Mouse (Mus musculus): ENCODE data around the gene Fbrs. TPM values are rescaled to one million over a fixed set of nuclear protein-coding genes. Genes with fewer than 3 reads are reported as not detected.
"Not testable (repeated sequence)": the region's sequence is repeated elsewhere in the genome, so short reads cannot be mapped to it uniquely, and the experiment has no call there.

Gene Fbrs
- total RNA-seq, 4 experiments from 2014 or later: 27.5 to 36.1 (median 30.5) TPM

GRCm38 (mm10) chr7:127476336-127476735 lies 2.7 kb upstream of the Fbrs start:
- DNase-seq (ENCODE audit: low spot score): no peak

DNA sequence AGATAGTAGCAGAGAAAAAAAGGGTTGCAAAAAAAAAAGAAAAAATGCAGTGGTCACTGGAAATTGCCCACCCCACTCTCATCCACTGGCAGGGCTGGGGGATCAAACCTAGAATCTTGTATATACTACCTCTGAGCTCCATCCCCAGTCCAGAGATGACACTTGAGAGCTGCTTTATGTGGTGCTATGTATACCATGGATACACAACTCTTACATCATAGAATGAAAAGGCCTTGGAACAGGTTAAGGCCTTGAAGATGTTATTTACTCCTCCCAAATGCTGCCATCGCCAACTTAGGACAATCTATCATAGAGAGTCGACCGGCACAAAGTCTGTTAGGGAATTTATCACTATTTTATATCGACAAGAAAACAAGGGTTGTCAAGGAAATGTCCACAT lies 2.1 kb upstream of the Fbrs start:
- DNase-seq (ENCODE audit: low spot score): no peak

- DNase-seq (ENCODE audit: low spot score): peak; percentile 100
Observed at GRCm38 (mm10) chr7:127477687-127478634, 1.0 kb upstream of the Fbrs start.

GRCm38 (mm10) chr7:127479318-127480225 lies 573 bp downstream of the Fbrs start:
- DNase-seq (ENCODE audit: low spot score): peak; percentile 19

DNA sequence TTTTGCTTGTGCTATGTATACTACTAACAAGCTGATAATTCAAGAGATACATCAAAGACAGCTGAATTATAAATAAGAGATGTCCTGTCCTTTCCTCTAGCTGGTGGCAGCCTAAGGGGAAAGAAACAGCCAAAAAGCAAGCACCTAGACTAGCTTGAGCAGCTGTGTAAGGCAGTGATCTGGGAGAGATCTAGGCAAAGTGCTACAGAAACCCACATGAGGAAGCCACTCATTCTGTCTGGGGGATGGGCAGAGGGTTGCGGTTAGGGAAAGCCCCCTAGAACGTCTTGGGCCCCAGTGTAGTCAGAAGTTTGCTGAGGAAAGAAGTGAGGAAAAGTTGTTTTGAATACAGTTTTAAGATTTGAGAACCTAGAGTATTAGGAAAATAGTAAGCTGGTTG lies 1.3 kb downstream of the Fbrs start:
- no peak for DNase-seq (ENCODE audit: low spot score)

- DNase-seq (ENCODE audit: low spot score): no peak
Observed at GRCm38 (mm10) chr7:127485416-127485815, 6.4 kb downstream of the Fbrs start.

DNA sequence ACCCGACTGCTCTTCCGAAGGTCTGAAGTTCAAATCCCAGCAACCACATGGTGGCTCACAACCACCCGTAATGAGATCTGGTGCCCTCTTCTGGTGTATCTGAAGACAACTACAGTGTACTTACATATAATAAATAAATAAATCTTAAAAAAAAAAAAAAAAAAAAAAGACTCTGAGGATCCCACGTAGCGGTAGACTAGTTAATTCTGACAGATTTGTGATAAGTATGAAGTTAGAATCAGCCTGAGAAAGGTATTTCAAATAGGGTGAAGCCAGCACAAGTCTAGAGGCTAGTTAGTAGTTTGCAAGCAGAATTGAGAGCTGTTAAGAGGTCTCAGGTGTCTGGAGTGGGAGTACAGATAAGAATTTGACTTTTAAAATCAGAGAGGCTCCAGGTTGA lies 9.4 kb downstream of the Fbrs start:
- not testable (repeated sequence) for DNase-seq (ENCODE audit: low spot score)

DNA sequence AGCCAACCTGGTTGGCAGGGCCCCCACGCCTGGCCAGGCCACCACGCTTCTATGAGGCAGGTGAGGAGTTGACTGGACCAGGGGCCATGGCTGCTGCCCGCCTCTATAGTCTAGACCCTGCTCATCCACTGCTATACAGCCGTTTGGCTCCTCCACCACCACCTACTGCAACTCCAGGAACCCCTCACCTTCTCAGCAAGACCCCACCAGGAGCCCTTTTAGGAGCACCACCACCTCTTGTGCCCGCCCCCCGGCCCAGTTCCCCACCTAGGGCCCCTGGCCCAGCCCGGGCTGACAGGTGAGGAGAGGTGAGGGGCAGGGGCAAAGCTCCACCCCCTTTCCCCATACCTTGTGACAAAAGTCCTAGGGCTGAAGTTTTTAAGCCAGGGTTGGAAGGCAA lies 11.0 kb downstream of the Fbrs start:
- no peak for DNase-seq (ENCODE audit: low spot score)

DNA sequence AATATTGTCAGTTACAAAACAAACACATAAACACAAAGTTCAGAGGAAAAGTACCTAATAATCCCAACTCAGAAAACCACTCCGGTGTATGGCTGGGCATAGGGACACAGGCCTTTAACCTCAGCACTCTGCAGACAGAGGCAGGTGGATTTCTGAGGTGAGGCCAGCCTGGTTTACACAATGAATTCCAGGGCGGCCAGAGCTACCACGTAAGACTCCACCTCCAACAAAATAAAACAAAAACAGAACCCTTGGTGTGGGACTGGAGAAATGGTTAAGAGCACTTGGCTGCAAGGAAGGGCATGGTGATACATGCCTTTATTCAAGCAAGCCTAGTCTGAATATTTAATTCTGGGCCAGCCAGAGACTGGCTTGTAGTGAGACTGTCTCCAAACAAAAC lies 12.8 kb downstream of the Fbrs start:
- no peak for DNase-seq (ENCODE audit: low spot score)

DNA sequence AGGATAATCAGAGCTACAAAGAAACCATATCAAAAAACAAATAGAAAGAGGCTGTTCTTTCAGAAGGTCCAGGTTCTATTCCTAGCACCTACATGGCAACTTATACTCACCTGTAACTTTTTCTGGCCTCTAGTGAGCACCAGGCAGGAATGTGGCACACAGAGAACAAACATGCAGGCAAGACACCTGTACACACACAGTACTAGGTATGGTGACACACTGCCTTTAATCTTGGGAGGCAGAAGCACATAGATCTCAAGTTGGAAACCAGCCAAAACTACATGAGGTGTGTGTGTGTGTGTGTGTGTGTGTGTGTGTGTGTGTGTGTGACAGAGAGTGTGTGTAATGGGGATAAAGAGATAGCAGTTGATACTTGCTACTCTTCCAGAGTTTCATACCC lies 15.6 kb downstream of the Fbrs start:
- no peak for DNase-seq (ENCODE audit: low spot score)

- DNase-seq (ENCODE audit: low spot score): no peak
Observed at GRCm38 (mm10) chr7:127497382-127497781, 18.4 kb downstream of the Fbrs start.

DNA sequence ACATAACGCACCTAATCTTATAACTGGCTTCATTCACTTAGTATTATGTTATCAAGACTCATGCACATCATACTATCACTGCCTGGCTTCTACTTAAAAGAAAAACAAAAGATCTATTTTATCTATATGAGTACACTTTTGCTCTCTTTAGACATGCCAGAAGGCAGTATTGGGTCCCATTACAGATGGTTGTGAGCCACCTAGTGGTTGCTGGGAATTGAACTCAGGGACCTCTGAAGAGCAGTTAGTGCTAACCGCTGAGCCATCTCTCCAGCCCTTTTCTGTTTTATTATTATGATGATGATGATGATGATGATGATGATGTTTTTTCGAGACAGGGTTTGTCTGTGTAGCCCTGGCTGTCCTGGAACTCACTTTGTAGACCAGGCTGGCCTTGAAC lies 19.4 kb downstream of the Fbrs start:
- peak; percentile 44 for DNase-seq (ENCODE audit: low spot score)

- no peak for DNase-seq (ENCODE audit: low spot score)
Observed at GRCm38 (mm10) chr7:127508291-127508690, 29.3 kb downstream of the Fbrs start.

- not testable (repeated sequence) for DNase-seq (ENCODE audit: low spot score)
Observed at GRCm38 (mm10) chr7:127509830-127510229, 30.8 kb downstream of the Fbrs start.

- no peak for DNase-seq (ENCODE audit: low spot score)
Observed at GRCm38 (mm10) chr7:127511241-127511640, 32.2 kb downstream of the Fbrs start.

GRCm38 (mm10) chr7:127511808-127512230 lies 32.8 kb downstream of the Fbrs start, which contains the start of gene Srcap:
Gene Srcap, plus strand, starts transcription at chr7:127511983.
- peak; percentile 96 for DNase-seq (ENCODE audit: low spot score)

GRCm38 (mm10) chr7:127512231-127513015 lies 33.4 kb downstream of the Fbrs start:
- DNase-seq (ENCODE audit: low spot score): peak; percentile 85

DNA sequence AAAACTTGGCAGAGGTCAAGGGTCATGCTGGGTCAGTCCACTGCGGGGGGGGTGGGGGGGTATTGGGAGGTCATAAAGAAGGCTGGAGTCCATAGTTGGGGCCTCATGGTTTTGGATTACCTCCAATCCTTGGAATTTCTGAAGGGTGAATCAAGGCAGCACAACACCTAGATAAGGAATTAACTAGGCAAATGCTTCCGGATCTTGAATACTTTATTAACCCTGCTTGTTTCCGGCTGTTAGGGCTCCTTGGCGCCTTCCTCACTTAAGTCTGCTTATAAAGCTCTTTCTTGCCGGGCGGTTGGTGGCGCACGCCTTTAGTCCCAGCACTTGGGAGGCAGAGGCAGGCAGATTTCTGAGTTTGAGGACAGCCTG lies 34.0 kb downstream of the Fbrs start:
- DNase-seq (ENCODE audit: low spot score): peak; percentile 29

- no peak for DNase-seq (ENCODE audit: low spot score)
Observed at GRCm38 (mm10) chr7:127513781-127514180, 34.8 kb downstream of the Fbrs start.

DNA sequence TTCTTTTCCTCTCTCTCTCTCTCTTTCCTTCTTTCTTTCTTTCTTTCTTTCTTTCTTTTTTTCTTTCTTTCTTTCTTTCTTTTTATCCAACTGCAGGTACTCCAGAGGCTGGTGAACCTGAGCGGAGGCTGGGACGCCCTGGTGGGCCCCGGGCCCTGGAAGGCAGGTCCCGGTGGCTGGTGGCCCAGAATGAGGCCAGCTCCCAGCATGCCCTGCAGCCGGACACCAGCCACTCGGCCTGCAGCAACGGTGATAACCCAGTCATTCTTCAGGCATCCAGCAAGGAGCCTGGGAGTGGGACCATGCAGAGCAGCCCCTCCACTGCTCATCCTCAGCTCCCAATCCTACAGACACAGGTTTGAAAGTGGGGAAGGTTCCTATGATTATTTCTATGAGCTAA lies 36.8 kb downstream of the Fbrs start:
- no peak for DNase-seq (ENCODE audit: low spot score)

- DNase-seq (ENCODE audit: low spot score): no peak
Observed at GRCm38 (mm10) chr7:127516344-127516743, 37.3 kb downstream of the Fbrs start.

Measured in heart, adult 8-10 months (tissue).